Mouse (Mus musculus) hindbrain, embryonic 12.5 days (tissue): Measurements from ENCODE around the gene Eif3b. TPM values are rescaled to one million over a fixed set of nuclear protein-coding genes. Genes with fewer than 3 reads are reported as not detected.

Experiments used
- ATAC-seq: fragments of 200-750 bp; cut with Nextera tagmentation; 2 replicates; pipeline ENCODE4 v1.8.0; 2017; ENCODE audit warnings: moderate TSS enrichment; ENCODE audit not compliant: low FRiP score
- H3K27ac ChIP-seq: fragments of 300-500 bp; sonication (generic); 2 replicates; pipeline ENCODE4 v1.5.1; 2016; ENCODE audit warnings: mild to moderate bottlenecking
- H3K27me3 ChIP-seq: fragments of 300-500 bp; sonication (generic); 2 replicates; pipeline ENCODE4 v1.6.1; 2016; ENCODE audit warnings: mild to moderate bottlenecking
- H3K36me3 ChIP-seq: fragments of 300-500 bp; sonication (generic); 2 replicates; pipeline ENCODE4 v1.6.1; 2016; ENCODE audit warnings: mild to moderate bottlenecking
- H3K4me1 ChIP-seq: fragments of 300-500 bp; sonication (generic); 2 replicates; pipeline ENCODE4 v1.6.1; 2016
- H3K4me2 ChIP-seq: fragments of 300-500 bp; sonication (generic); replicated peaks from 2 replicates; pipeline ENCODE4 v1.6.1; 2016; ENCODE audit warnings: mild to moderate bottlenecking
- H3K4me3 ChIP-seq: fragments of 300-500 bp; sonication (generic); 2 replicates; pipeline ENCODE4 v1.5.1; 2016; ENCODE audit warnings: mild to moderate bottlenecking
- H3K9ac ChIP-seq: fragments of 300-500 bp; sonication (generic); 2 replicates; pipeline ENCODE4 v1.6.1; 2016; ENCODE audit warnings: mild to moderate bottlenecking, moderate library complexity
- H3K9me3 ChIP-seq: fragments of 300-500 bp; sonication (generic); replicated peaks from 2 replicates; pipeline ENCODE4 v1.6.1; 2016; ENCODE audit warnings: mild to moderate bottlenecking
- WGBS: fragments of 180-500 bp; shearing (Covaris S2); methylation state at CpG from one replicate; pipeline ENCODE4 v1.1.7; 2016; 5-methylcytosine and 5-hydroxymethylcytosine counted together
- polyA plus RNA-seq: library from polyadenylated mRNA; unstranded; fragments of >200 nt; fragmentation: Nextera tagmentation; extraction: Ambion mirVana; gene quantifications from 2 replicates; pipeline ENCODE4 v1.2.1, GENCODE M21; 2016

Gene Eif3b
- polyA plus RNA-seq, 1 experiment from 2014 or later, result 162 TPM

DNA sequence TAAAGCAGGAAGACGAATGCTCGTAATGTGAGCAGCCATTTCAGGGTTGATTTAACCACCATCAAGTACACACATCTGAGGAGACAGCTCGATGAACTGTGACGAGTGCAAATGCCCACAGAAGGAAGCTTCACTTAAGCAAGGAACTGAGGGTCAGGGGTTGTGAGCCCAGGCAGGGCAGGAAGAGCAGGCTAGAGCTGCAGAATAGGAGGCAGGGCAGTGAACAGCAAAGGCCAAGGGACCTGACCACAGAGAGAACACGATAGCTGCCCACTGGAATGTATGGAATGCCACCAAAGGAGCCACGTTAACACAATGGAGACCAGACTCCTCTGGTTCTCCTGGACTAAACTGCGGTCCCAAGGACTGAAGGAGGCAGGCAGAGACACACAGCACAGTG is 35.6 kb upstream of the Eif3b start:
- Histone ChIP-seq H3K9ac (no peak overlapping the region), H3K4me1 (peaks cover 26% of the 10 kb centered on the region), H3K27ac (peak overlapping the region; percentile 55; the same call in 1 of the 2 replicates), H3K9me3 (no peaks in the 10 kb centered on the region), H3K4me2 (no peak overlapping the region), H3K4me3 (no peak overlapping the region), H3K36me3 (no peaks in the 10 kb centered on the region), H3K27me3 (no peaks in the 10 kb centered on the region)
- WGBS, result 6% methylated on average over 7 of the region's 7 CpGs
- no peak for ATAC-seq

DNA sequence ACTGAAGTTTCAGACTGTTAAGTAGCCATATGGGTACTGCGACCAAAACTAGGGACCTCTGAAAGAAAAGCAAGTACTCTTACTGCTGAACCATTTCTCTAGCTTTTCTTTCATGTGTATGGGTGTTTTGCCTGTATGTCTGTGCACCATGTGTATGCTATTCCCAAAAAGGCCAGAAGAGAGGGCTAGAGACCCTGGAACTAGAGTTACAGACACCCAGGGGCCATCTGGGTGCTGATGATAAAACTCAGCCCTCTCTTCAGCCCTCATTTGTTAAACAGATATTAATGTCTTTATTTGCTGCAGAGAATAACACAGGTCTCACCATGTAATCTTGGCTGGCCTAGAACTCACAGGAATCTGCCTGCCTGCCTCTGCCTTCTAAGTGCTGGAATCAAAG is 34.7 kb upstream of the Eif3b start:
- no peak overlapping the region for H3K4me3 ChIP-seq
- no peaks in the 10 kb centered on the region for H3K9me3 ChIP-seq
- H3K27me3 ChIP-seq, result no peaks in the 10 kb centered on the region
- peaks cover 27% of the 10 kb centered on the region for H3K4me1 ChIP-seq
- no peak overlapping the region for H3K4me2 ChIP-seq
- no peak overlapping the region for H3K27ac ChIP-seq
- no peak for ATAC-seq
- H3K9ac ChIP-seq, result no peak overlapping the region
- 79% methylated on average over 1 of the region's 1 CpGs for WGBS
- H3K36me3 ChIP-seq, result no peaks in the 10 kb centered on the region

DNA sequence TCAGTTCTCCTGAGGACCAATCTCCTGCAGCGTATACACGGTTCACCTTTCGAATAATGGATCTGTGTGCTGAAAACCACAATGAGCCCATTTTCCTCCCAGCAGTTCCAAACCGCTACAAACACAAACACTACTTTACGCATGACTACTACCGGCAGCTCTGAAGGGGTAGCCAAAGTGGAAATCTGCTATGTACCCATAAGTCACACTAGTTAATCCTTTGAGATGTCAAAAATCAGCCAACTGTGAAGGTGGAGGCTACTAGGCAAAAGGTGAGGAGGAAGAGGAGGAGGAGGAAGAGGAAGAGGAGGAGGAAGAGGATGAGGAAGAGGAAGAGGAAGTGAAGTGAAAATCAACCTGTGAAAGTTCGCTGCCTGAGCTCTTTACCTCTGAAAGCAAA is 31.9 kb upstream of the Eif3b start:
- no peaks in the 10 kb centered on the region for H3K27me3 ChIP-seq
- no peak for ATAC-seq
- no peaks in the 10 kb centered on the region for H3K36me3 ChIP-seq
- H3K4me1 ChIP-seq, result peaks cover 27% of the 10 kb centered on the region
- H3K4me3 ChIP-seq, result no peak overlapping the region
- WGBS, result 83% methylated on average over 7 of the region's 7 CpGs
- H3K27ac ChIP-seq, result no peak overlapping the region
- no peak overlapping the region for H3K9ac ChIP-seq
- H3K9me3 ChIP-seq, result no peaks in the 10 kb centered on the region
- H3K4me2 ChIP-seq, result no peak overlapping the region

DNA sequence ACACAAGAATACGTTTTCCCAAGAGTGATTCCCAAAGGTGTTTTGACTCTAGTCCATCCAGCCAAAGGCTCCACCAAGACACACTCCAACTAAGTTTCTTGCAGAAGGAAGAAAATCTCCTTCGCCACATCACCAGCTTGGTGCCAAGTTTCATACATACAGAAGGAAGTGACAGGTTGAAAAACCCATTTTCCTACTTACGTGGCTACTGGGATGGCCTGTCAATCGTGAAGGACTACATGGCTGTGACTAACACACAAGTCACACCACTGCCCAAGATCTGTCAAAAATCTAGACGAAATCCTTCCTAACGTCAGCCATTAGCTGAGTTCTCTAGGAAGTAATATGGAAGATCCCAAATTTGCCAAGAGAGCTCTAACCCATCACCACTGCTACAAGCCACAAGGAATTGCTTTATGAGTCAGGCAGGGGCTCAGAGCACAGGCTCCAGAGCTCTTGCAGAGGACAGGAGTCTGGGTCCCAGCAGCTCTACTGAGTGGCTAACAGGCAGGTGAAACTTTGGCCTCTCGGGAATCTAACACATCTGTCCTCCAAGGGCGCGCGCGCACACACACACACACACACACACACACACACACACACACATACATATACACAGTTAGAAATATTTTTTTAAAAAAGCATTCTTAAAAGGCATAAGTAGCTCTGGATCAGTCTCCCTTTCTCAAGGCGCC is 31.2 kb upstream of the Eif3b start:
- peaks cover 27% of the 10 kb centered on the region for H3K4me1 ChIP-seq
- H3K36me3 ChIP-seq, result no peaks in the 10 kb centered on the region
- H3K9ac ChIP-seq, result peak overlapping the region; percentile 76
- H3K4me3 ChIP-seq, result peak overlapping the region; percentile 69
- 74% methylated on average over 12 of the region's 12 CpGs for WGBS
- H3K27ac ChIP-seq, result no peak overlapping the region
- H3K27me3 ChIP-seq, result no peaks in the 10 kb centered on the region
- no peak for ATAC-seq
- peak overlapping the region; percentile 97 for H3K4me2 ChIP-seq
- H3K9me3 ChIP-seq, result no peaks in the 10 kb centered on the region

DNA sequence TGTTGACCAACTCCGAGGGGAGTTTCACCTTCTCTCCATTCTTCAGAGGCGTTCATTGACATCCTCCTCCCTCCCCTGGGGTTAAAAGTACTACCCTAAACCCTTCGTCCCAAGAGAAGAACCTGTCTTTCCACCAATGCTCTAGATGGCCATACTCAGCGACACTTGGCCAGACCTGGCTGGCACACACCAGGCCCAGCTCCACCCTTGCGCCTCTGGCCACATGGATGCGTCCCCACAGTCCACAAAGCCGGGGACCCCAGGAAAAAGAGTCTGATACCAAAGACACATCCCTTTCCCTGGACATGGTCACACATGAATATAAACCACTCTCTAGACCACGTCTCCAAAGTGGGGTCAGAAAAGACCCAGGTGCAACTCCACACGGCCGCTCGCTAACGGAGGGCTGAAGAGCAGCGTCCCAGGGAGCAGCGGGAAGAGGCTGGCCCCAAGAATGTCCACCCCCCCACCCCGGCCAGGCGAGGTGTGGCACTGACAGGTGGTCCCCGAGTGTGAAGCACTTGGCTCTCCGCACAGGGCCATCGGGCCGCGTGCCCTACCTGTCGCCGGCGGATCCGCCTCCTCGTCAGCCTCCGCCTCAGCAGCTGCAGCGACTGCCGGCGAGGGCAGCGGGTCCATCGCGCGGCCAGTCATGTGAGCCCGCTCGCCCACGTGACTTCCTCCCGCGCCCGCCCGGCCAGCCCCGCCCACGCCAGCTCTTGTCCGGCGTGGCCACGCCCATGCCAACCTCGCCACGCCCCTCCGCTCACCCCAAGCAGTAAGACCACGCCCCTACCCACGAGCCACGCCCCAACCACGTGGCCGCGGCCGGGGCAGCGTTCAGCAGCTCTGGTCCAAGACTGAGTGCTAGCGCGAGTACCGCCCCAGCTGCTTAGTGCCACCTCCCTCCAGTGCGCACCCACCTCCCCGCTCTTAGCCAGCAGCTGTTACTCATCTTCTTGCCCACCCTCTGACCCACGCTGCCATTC is 30.2 kb upstream of the Eif3b start, which contains the start of gene Snx8:
TSS of gene Snx8 (minus strand) at position 675 of the 989 bp plus-strand sequence.
- Histone ChIP-seq H3K9ac (peak within 1 kb of the TSS; percentile 76), H3K9me3 (no peaks in the 10 kb centered on the region), H3K27me3 (no peaks in the 10 kb centered on the region), H3K27ac (peak within 1 kb of the TSS; percentile 25; the same call in 1 of the 2 replicates), H3K4me3 (peak within 1 kb of the TSS; percentile 69), H3K36me3 (no peaks in the 10 kb centered on the region), H3K4me1 (peaks cover 22% of the 10 kb centered on the region), H3K4me2 (peak within 1 kb of the TSS; percentile 97)
- peak; percentile 90 for ATAC-seq
- 1% methylated on average over 62 of the region's 63 CpGs for WGBS

DNA sequence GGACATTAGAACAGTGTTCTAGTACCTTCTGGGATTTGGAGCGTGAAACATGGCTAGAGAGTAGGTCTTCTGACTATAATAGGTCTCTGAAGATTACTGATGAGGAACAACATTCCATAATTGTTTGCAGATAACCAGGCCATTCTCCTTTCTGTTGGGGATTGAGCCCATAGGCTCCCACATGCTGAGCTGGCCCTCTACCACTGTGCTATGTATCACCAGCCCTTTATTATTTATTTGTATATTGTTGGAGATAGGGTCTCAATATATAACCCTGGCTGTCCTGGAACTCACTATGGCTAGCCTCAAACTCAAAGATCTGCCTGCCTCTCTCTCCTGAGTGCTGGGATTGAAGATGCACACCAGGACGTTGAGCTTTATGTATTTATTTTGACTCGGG is 29.5 kb upstream of the Eif3b start:
- Histone ChIP-seq H3K4me2 (peak overlapping the region; percentile 97), H3K4me1 (peaks cover 15% of the 10 kb centered on the region), H3K9me3 (no peaks in the 10 kb centered on the region), H3K36me3 (no peaks in the 10 kb centered on the region), H3K4me3 (peak overlapping the region; percentile 69), H3K27ac (no peak overlapping the region), H3K27me3 (no peaks in the 10 kb centered on the region), H3K9ac (peak overlapping the region; percentile 76; the same call in 1 of the 2 replicates)
- whole genome bisulfite sequencing, result 54% methylated on average over 3 of the region's 3 CpGs
- ATAC-seq, result peak; percentile 17; the same call in 1 of the 2 replicates

DNA sequence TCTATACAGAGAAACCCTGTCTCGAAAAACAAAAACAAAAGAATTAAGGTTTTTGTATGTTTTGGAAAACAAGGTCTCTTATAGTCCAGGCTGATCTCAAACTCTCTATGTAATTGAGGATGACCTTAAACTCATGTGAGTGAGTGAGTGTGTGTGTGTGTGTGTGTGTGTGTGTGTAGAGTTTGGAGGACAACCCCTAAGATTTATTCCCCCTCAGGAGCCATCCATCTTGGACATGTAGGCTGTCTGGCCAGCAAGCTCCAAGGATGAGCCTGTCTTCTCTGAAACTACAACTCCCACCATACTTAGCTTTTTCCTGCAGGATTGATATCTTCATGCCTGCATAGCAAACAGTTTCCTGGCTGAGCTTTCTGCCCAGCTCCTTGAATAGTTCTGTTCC is 27.7 kb upstream of the Eif3b start:
- Histone ChIP-seq H3K9me3 (no peaks in the 10 kb centered on the region), H3K4me3 (no peak overlapping the region), H3K27ac (no peak overlapping the region), H3K4me2 (no peak overlapping the region), H3K27me3 (no peaks in the 10 kb centered on the region), H3K4me1 (peaks cover 15% of the 10 kb centered on the region), H3K9ac (no peak overlapping the region), H3K36me3 (no peaks in the 10 kb centered on the region)
- no peak for ATAC-seq
- 79% methylated on average over 1 of the region's 1 CpGs for WGBS

DNA sequence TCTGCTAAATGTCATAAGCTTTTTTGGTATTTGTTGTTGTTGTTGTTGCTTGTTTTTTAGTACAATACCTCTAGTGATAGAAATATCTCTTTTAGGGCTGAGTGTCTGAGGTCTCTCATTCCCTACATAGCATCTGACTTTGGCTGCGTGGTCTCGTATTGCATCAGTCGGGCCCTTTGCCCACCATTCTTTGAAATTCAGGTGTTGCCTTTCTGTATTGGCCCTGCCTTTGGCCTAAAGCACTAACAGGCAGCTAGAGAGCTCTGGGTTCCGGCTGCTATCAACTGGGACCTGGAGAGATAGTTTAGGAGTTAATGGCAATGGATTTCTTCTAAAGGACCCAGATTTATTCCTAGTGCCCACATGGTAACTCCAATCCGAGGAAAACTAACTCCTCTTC is 27.1 kb upstream of the Eif3b start:
- Histone ChIP-seq H3K27me3 (no peaks in the 10 kb centered on the region), H3K9me3 (no peaks in the 10 kb centered on the region), H3K9ac (no peak overlapping the region), H3K4me2 (no peak overlapping the region), H3K27ac (no peak overlapping the region), H3K4me3 (no peak overlapping the region), H3K4me1 (peaks cover 15% of the 10 kb centered on the region), H3K36me3 (no peaks in the 10 kb centered on the region)
- 93% methylated on average over 5 of the region's 5 CpGs for WGBS
- ATAC-seq, result no peak

DNA sequence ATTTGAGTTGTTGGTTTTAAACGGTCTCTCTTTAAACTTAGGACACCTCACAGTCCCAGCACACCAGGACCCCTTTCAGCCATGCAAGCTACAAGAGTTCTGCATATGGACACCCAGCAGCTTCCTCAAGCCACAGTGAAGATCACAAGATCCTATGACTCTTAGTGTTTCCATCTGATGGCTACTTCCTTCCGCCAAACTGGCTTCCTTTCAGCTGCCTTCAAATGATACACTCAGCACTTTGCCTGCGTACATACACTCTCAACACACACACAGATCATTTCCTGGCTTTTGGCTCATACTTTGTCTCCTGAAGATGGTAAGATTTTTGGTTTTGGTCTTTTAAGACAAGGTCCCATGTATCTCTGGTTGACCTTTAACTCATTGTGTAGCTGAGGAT is 26.4 kb upstream of the Eif3b start:
- Histone ChIP-seq H3K27ac (no peak overlapping the region), H3K9ac (no peak overlapping the region), H3K4me2 (no peak overlapping the region), H3K36me3 (no peaks in the 10 kb centered on the region), H3K4me3 (no peak overlapping the region), H3K9me3 (no peaks in the 10 kb centered on the region), H3K27me3 (no peaks in the 10 kb centered on the region), H3K4me1 (peaks cover 10% of the 10 kb centered on the region)
- 92% methylated on average over 3 of the region's 3 CpGs for WGBS
- ATAC-seq, result no peak

DNA sequence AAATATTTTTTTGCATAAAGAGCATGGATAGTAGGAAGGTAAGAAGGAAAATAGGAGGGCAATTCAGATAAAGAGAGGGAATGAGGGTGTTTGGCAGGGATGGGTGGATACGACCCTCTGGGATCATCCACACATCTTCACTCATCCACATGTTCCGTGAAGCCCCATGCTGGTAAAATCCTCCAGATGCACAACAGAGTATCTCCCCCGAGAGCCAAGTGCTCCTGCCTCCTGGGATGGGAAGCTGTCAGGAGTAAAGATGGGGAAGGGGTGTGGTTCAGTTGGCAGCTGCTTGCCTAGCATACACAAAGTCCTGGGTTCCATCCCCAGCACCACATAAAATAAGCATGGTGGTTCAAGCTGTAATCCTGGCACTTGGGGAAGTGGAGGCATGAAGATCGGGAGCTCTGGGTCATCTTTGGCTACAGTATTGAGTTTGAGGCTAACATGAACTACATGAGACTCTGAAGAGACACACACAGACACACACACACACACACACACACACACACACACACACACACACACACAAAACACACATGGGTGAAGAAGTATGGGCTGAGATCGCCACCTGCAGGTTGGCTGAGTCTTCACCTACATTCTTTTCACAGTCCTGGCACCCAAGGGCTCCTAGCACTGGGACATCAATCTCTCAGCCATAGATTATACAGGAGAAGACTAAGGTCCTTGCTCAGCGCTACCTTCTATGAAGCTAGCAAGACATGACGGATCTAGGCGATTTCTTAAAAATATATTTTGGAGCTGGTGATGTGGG is 22.8 kb upstream of the Eif3b start:
- no peak overlapping the region for H3K9ac ChIP-seq
- no peak overlapping the region for H3K4me3 ChIP-seq
- H3K4me2 ChIP-seq, result no peak overlapping the region
- H3K27me3 ChIP-seq, result no peaks in the 10 kb centered on the region
- no peak for ATAC-seq
- no peaks in the 10 kb centered on the region for H3K4me1 ChIP-seq
- 65% methylated on average over 8 of the region's 8 CpGs for WGBS
- no peaks in the 10 kb centered on the region for H3K36me3 ChIP-seq
- H3K9me3 ChIP-seq, result no peaks in the 10 kb centered on the region; the same call in 1 of the 2 replicates
- no peak overlapping the region for H3K27ac ChIP-seq

DNA sequence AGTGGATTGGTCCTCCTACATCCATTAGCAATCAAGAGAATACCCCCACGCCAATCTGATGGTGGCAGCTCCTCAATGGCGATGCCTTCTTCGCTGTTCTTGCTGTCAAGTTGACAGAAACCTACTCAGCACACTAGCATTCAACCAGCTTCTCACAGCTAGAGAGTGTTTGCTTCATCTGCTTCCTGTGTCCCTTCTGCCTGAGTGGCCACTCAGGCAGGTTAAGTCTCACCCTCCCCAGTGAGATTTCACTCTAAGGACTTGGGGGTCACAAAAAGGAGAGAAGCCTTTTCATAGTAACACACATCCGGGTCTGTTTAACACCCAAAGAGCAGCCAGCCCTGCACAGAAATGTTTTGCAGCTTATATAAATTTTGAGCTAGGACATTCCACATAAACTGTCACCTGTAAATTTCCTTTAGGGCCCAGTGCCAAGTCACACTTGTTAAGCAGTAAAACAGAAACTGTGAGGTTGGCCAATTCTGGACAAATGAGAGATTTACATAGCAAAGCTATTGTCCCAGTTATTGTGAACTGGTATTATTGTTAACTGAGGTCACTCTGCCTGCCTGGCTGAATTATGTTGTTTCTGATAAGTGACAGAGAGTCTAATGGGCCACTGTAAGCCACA is 16.4 kb upstream of the Eif3b start:
- no peak for ATAC-seq
- no peaks in the 10 kb centered on the region for H3K27me3 ChIP-seq
- H3K4me2 ChIP-seq, result no peak overlapping the region
- H3K9me3 ChIP-seq, result no peaks in the 10 kb centered on the region; the same call in 1 of the 2 replicates
- H3K27ac ChIP-seq, result no peak overlapping the region
- H3K9ac ChIP-seq, result no peak overlapping the region
- 82% methylated on average over 4 of the region's 4 CpGs for WGBS
- no peak overlapping the region for H3K4me3 ChIP-seq
- H3K36me3 ChIP-seq, result no peaks in the 10 kb centered on the region
- no peaks in the 10 kb centered on the region for H3K4me1 ChIP-seq
